Mouse (Mus musculus) ES-Bruce4 (cell line): ENCODE measurements at regions not wholly inside any gene's neighbourhood (a gene's known extent, or its start where the extent isn't known, plus 50 kb on each side); places are given as distances from the start of the nearest gene placed in this dataset.

Source experiments
- H3K27ac ChIP-seq: 2 replicates; pipeline ENCODE4 v1.5.1; 2012; ENCODE audit warnings: low read length, inconsistent platforms; ENCODE audit not compliant: insufficient read depth
- H3K27me3 ChIP-seq: 2 replicates; pipeline ENCODE4 v1.6.1; 2012; ENCODE audit warnings: mild to moderate bottlenecking, low read length, inconsistent platforms; ENCODE audit not compliant: control insufficient read depth, poor library complexity, insufficient read depth, severe bottlenecking
- H3K36me3 ChIP-seq: 2 replicates; pipeline ENCODE4 v1.6.1; 2012; ENCODE audit warnings: inconsistent platforms, mild to moderate bottlenecking, low read length, moderate library complexity; ENCODE audit not compliant: control insufficient read depth, poor library complexity, insufficient read depth, severe bottlenecking
- H3K4me1 ChIP-seq: one replicate; pipeline ENCODE4 v1.8.1; 2011; ENCODE audit warnings: low read length; ENCODE audit not compliant: control insufficient read depth, insufficient read depth
- H3K4me3 ChIP-seq: 2 replicates; pipeline ENCODE4 v1.5.1; 2011; ENCODE audit warnings: low read depth, mild to moderate bottlenecking, low read length
- H3K9ac ChIP-seq: 2 replicates; pipeline ENCODE4 v1.6.1; 2012; ENCODE audit warnings: low read depth, mild to moderate bottlenecking, inconsistent platforms; ENCODE audit not compliant: poor library complexity, severe bottlenecking
- H3K9me3 ChIP-seq: replicated peaks from 2 replicates; pipeline ENCODE4 v1.6.1; 2012; ENCODE audit warnings: mild to moderate bottlenecking, low read length, inconsistent platforms; ENCODE audit not compliant: control insufficient read depth, poor library complexity, insufficient read depth, severe bottlenecking
- CTCF ChIP-seq: IDR thresholded peaks from one replicate; pipeline ENCODE4 v1.8.1; 2011; ENCODE audit warnings: low read depth, low read length
- EP300 ChIP-seq: IDR thresholded peaks from 2 replicates; pipeline ENCODE4 v1.6.1; 2011; ENCODE audit warnings: low read depth, low read length; ENCODE audit not compliant: insufficient read depth
- POLR2A ChIP-seq: IDR thresholded peaks from one replicate; pipeline ENCODE4 v1.8.1; 2011; ENCODE audit warnings: low read length; ENCODE audit not compliant: insufficient read depth

- Histone ChIP-seq H3K4me1 (no peaks in the 10 kb centered on the region), H3K9ac (no peak overlapping the region), H3K27ac (no peak overlapping the region), H3K4me3 (no peak overlapping the region), H3K9me3 (no peaks in the 10 kb centered on the region), H3K36me3 (no peaks in the 10 kb centered on the region), H3K27me3 (no peaks in the 10 kb centered on the region)
- TF ChIP-seq POLR2A = no peak
- TF ChIP-seq CTCF = no peak
- no peak for TF ChIP-seq EP300
Measured at GRCm38 (mm10) chr11:63388247-63388646, 259.5 kb downstream of the Pmp22 start.

- Histone ChIP-seq H3K9ac (no peak overlapping the region), H3K4me1 (no peaks in the 10 kb centered on the region), H3K27me3 (no peaks in the 10 kb centered on the region), H3K9me3 (no peaks in the 10 kb centered on the region), H3K36me3 (no peaks in the 10 kb centered on the region), H3K27ac (no peak overlapping the region), H3K4me3 (no peak overlapping the region)
- TF ChIP-seq CTCF (no peak), POLR2A (no peak), EP300 (no peak)
Measured at GRCm38 (mm10) chr11:63391478-63391877, 262.7 kb downstream of the Pmp22 start.

DNA sequence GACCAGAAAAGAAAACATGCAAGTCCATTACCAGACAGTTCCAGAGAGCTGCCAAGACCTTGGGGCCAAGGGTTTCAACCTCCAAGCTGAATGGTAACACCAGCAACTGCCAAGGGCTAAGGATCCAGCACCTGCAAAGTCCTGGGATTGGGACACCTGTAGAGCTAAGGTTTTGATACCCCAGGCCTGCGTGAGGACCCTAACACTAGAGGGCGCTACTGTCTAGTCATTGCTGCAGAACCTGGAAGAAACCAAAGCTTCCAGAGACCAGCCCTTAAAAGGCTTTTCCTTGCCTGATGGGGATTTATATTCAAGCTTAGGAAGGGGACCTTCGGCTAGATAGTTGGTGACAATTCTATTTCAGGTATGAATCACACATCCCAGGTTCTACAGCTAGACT, 263.6 kb downstream of the Pmp22 start:
- Histone ChIP-seq H3K27me3 (no peaks in the 10 kb centered on the region), H3K27ac (no peak overlapping the region), H3K4me1 (no peaks in the 10 kb centered on the region), H3K9me3 (no peaks in the 10 kb centered on the region), H3K4me3 (no peak overlapping the region), H3K36me3 (no peaks in the 10 kb centered on the region), H3K9ac (no peak overlapping the region)
- TF ChIP-seq POLR2A (no peak), CTCF (peak; percentile 45)

DNA sequence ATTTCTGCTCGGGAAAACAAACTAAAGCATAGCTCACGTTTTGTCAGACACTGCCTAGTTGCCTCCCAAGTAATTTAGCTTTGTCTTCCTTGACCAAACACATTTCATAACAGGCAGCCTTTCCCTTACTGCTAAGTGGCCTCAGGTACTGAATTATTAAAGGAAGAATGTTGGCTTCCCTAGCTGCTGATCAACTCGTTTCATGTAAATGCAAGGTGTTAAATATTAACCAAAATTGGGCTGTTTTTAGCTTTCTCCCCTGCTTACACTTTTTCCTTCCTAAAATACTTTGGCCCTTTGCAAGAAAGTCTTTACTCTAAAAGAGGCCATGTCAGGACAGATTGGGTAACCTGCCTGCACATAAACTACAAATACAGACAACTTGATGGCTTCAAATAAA, 265.4 kb downstream of the Pmp22 start:
- Histone ChIP-seq H3K9me3 (no peaks in the 10 kb centered on the region), H3K27me3 (no peaks in the 10 kb centered on the region), H3K4me1 (no peaks in the 10 kb centered on the region), H3K27ac (no peak overlapping the region), H3K36me3 (no peaks in the 10 kb centered on the region), H3K4me3 (no peak overlapping the region), H3K9ac (no peak overlapping the region)
- no peak for TF ChIP-seq EP300
- TF ChIP-seq CTCF = no peak
- no peak for TF ChIP-seq POLR2A

DNA sequence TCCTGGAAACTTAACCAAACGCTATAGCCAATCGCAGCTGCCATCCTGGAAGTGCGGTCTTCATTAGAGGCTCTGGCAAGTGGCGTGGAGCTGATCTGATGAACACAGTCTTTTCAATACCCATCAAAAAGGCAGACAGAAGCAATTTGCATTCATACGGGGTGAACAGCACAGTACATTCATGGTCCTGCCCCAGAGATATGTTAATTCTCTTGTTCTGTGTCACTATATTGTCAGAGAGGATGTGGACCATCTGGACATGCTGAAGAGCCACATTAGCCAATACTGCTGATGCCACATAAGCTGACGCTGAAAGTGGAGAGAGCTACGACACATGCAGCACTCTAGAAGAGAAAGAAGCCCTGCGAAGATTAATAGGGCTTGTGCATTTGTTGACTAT, 267.6 kb downstream of the Pmp22 start:
- no peak for TF ChIP-seq CTCF
- TF ChIP-seq POLR2A = no peak
- no peak for TF ChIP-seq EP300
- Histone ChIP-seq H3K9ac (no peak overlapping the region), H3K36me3 (no peaks in the 10 kb centered on the region), H3K27ac (no peak overlapping the region), H3K4me1 (no peaks in the 10 kb centered on the region), H3K27me3 (no peaks in the 10 kb centered on the region), H3K4me3 (no peak overlapping the region), H3K9me3 (no peaks in the 10 kb centered on the region)

- Histone ChIP-seq H3K4me1 (no peaks in the 10 kb centered on the region), H3K4me3 (no peak overlapping the region), H3K36me3 (no peaks in the 10 kb centered on the region), H3K9me3 (peaks cover 3% of the 10 kb centered on the region), H3K27ac (no peak overlapping the region), H3K27me3 (no peaks in the 10 kb centered on the region), H3K9ac (no peak overlapping the region)
- no peak for TF ChIP-seq POLR2A
- no peak for TF ChIP-seq EP300
- TF ChIP-seq CTCF = no peak
Measured at GRCm38 (mm10) chr11:63402741-63403140, 274.0 kb downstream of the Pmp22 start.

GRCm38 (mm10) chr11:63404719-63405118, 275.9 kb downstream of the Pmp22 start:
- Histone ChIP-seq H3K4me3 (no peak overlapping the region), H3K4me1 (no peaks in the 10 kb centered on the region), H3K27me3 (no peaks in the 10 kb centered on the region), H3K9me3 (peaks cover 3% of the 10 kb centered on the region), H3K36me3 (no peaks in the 10 kb centered on the region), H3K27ac (no peak overlapping the region), H3K9ac (no peak overlapping the region)
- TF ChIP-seq CTCF (peak; percentile 88), EP300 (no peak), POLR2A (no peak)
